ENCODE assay signal across 21 mouse cellular contexts in genomic region chr1:151638357-151638756, GRCm38 (mm10).
DNase-seq lines count a peak whose midpoint lies in the region; ATAC-seq and TF ChIP-seq lines count a peak whose summit lies in the region.
"Had no signal": no experiment of that assay in that cellular context is flagged by ENCODE, and none has a peak within 500 bp of the region (broad histone marks: within the 10 kb centered on the region; RNA-seq: fewer than 3 reads in every experiment).

No protein-coding gene starts in this region.

- ATAC-seq in heart, postnatal 0 days (ENCODE audit: insufficient read depth, low read depth), result no peak
- no peak for ATAC-seq in neural tube, embryonic 15.5 days (ENCODE audit: low FRiP score)
- ATAC-seq: CD4-positive, CD25-positive, alpha-beta regulatory T cell, adult 4 months; forebrain, embryonic 16.5 days; intestine, embryonic 15.5 days had no signal

- H3K4me3 ChIP-seq in heart, postnatal 0 days (ENCODE audit: low read depth, low read length), result no peak overlapping the region
- H3K4me3 ChIP-seq in heart, adult 2 months, result no peak overlapping the region
- no peak overlapping the region for H3K4me3 ChIP-seq in neural tube, embryonic 15.5 days (replicated peaks)
- H3K4me3 ChIP-seq: embryonic facial prominence, embryonic 13.5 days; forebrain, embryonic 12.5 days; hindbrain, embryonic 10.5 days; intestine, embryonic 15.5 days had no signal

- 0 out of 2 replicates have a peak overlapping the region, but pooled peaks have one; percentile 1 for H3K27ac ChIP-seq in heart, postnatal 0 days (ENCODE audit: low read depth)
- no peak overlapping the region for H3K27ac ChIP-seq in heart, adult 2 months
- no peak overlapping the region for H3K27ac ChIP-seq in neural tube, embryonic 15.5 days (replicated peaks)
- H3K27ac ChIP-seq: embryonic facial prominence, embryonic 13.5 days; forebrain, embryonic 12.5 days; hindbrain, embryonic 10.5 days; hindbrain, embryonic 14.5 days; intestine, embryonic 15.5 days had no signal

- no peak for TF ChIP-seq CTCF in heart, postnatal 0 days (IDR thresholded peaks at IDR 0.05; ENCODE audit: low read depth)
- TF ChIP-seq CTCF in heart, adult 2 months (IDR thresholded peaks at IDR 0.05), result no peak

- intact Hi-C loops in heart, adult 2 months (cut with DNase I), result no loop called here

- peaks cover 12% of the 10 kb centered on the region; the same call in 1 of the 2 replicates for H3K36me3 ChIP-seq in heart, postnatal 0 days (replicated peaks; ENCODE audit: control insufficient read depth, insufficient read depth, low read length)
- H3K36me3 ChIP-seq in heart, adult 2 months (ENCODE audit: control insufficient read depth, insufficient read depth, low read length), result peaks cover 2% of the 10 kb centered on the region; the same call in 1 of the 2 replicates
- H3K36me3 ChIP-seq in neural tube, embryonic 15.5 days, result no peaks in the 10 kb centered on the region
- H3K36me3 ChIP-seq: embryonic facial prominence, embryonic 13.5 days; forebrain, embryonic 12.5 days; G1E; hindbrain, embryonic 10.5 days; intestine, embryonic 15.5 days had no signal

- TF ChIP-seq EP300 in heart, postnatal 0 days (IDR thresholded peaks at IDR 0.05; ENCODE audit: low read depth), result no peak
- no peak for TF ChIP-seq EP300 in heart, adult 2 months (IDR thresholded peaks at IDR 0.05; ENCODE audit: insufficient read depth, low read depth, low read length)

- H3K9ac ChIP-seq in heart, postnatal 0 days (replicated peaks; ENCODE audit: low read depth, low read length), result no peak overlapping the region
- no peak overlapping the region for H3K9ac ChIP-seq in heart, adult 2 months (ENCODE audit: low read depth, low read length)
- no peak overlapping the region for H3K9ac ChIP-seq in neural tube, embryonic 15.5 days (replicated peaks)
- H3K9ac ChIP-seq: embryonic facial prominence, embryonic 13.5 days; forebrain, embryonic 12.5 days; hindbrain, embryonic 14.5 days; intestine, embryonic 15.5 days had no signal

- H3K4me2 ChIP-seq in heart, postnatal 0 days (ENCODE audit: low read depth, low read length), result no peak overlapping the region
- no peak overlapping the region for H3K4me2 ChIP-seq in neural tube, embryonic 15.5 days
- H3K4me2 ChIP-seq: embryonic facial prominence, embryonic 13.5 days; forebrain, embryonic 12.5 days; hindbrain, embryonic 14.5 days; intestine, embryonic 15.5 days had no signal

- DNase-seq in gastrocnemius, postnatal 25 days, result peak; percentile 33
- DNase-seq in gastrocnemius, postnatal 4 days (ENCODE audit: low spot score in 2 of 2), result no peak
- DNase-seq in heart, postnatal 0 days (ENCODE audit: low spot score), result no peak
- no peak for DNase-seq in heart, adult 2 months
- DNase-seq in 3T3-L1 (ENCODE audit: low read depth, low spot score), result peak; percentile 76
- peak; percentile 75 for DNase-seq in NIH3T3 (ENCODE audit: low read depth)
- DNase-seq: adrenal gland, postnatal 10 days; cerebellum, adult 11-12 months; cerebellum, adult 9-11 months; cerebellum, postnatal 36 days; gastrocnemius, postnatal 10 days; kidney, adult 18-20 months had no signal

- no peaks in the 10 kb centered on the region for H3K79me2 ChIP-seq in heart, adult 2 months (replicated peaks; ENCODE audit: control insufficient read depth, insufficient read depth, low read length)

- 78% methylated on average over 5 of the region's 5 CpGs for WGBS in heart, postnatal 0 days
- 68% methylated on average over 5 of the region's 5 CpGs for whole genome bisulfite sequencing in heart, adult 2 months
- WGBS in neural tube, embryonic 15.5 days, result 90% methylated on average over 5 of the region's 5 CpGs

- no peaks in the 10 kb centered on the region for H3K4me1 ChIP-seq in heart, postnatal 0 days (ENCODE audit: control insufficient read depth, insufficient read depth)
- H3K4me1 ChIP-seq in heart, adult 2 months (ENCODE audit: control insufficient read depth, insufficient read depth, low read length), result no peaks in the 10 kb centered on the region; the same call in 1 of the 2 replicates
- no peaks in the 10 kb centered on the region for H3K4me1 ChIP-seq in neural tube, embryonic 15.5 days
- H3K4me1 ChIP-seq: embryonic facial prominence, embryonic 13.5 days; forebrain, embryonic 12.5 days; hindbrain, embryonic 10.5 days; intestine, embryonic 15.5 days had no signal

- no peaks in the 10 kb centered on the region for H3K9me3 ChIP-seq in heart, postnatal 0 days (replicated peaks; ENCODE audit: control insufficient read depth, low read length)
- no peaks in the 10 kb centered on the region for H3K9me3 ChIP-seq in neural tube, embryonic 15.5 days (replicated peaks)
- H3K9me3 ChIP-seq: G1E; hindbrain, embryonic 10.5 days; intestine, embryonic 15.5 days had no signal

- no peak for TF ChIP-seq POLR2A in heart, adult 2 months (IDR thresholded peaks at IDR 0.05; ENCODE audit: insufficient read depth, low read depth, low read length)

- H3K27me3 ChIP-seq in heart, postnatal 0 days (ENCODE audit: control insufficient read depth, insufficient read depth, low read length), result no peaks in the 10 kb centered on the region
- no peaks in the 10 kb centered on the region for H3K27me3 ChIP-seq in heart, adult 2 months (ENCODE audit: control insufficient read depth, insufficient read depth, low read length)
- no peaks in the 10 kb centered on the region for H3K27me3 ChIP-seq in neural tube, embryonic 15.5 days (replicated peaks)
- H3K27me3 ChIP-seq: embryonic facial prominence, embryonic 13.5 days; forebrain, embryonic 12.5 days; intestine, embryonic 15.5 days had no signal

Comparison
In these comparisons a context has a peak if more than half of its experiments do, and no peak if none do; other contexts are left out.
1. DNase-seq: peak in gastrocnemius, postnatal 25 days (single experiment), 3T3-L1 (single experiment) and NIH3T3 (single experiment); none in gastrocnemius, postnatal 4 days (0 of 2), heart, postnatal 0 days (single experiment) and heart, adult 2 months (0 of 2).